Comparison of ENCODE assay signal across 9 mouse cellular contexts in the genomic region with DNA sequence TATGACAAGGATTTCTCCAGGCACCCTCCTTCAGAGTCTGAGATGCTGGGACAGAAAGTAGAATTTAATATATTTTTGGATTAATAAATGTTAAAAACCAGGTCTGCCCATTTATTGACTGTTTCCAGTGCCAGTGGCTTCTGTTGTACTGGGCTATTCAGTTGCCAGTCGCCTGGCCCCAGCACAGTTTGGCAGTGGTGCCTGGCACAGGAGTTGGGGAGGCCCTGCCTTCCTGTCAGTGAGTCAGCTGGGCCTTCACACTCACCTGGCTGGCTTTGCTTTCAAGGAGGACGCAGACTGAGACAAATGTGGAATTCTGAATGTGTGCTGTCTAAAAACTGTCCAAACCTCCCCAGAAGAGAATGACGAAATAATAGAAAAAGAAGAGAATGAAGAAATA.
"Had no signal": no experiment of that assay in that cellular context is flagged by ENCODE, and none has a peak within 500 bp of the region (broad histone marks: within the 10 kb centered on the region; RNA-seq: fewer than 3 reads in every experiment).

No protein-coding gene starts in this region.

- H3K27ac ChIP-seq: limb, embryonic 15.5 days; liver, embryonic 14.5 days; midbrain, embryonic 12.5 days; stomach, embryonic 15.5 days had no signal

- H3K9me3 ChIP-seq: limb, embryonic 15.5 days; midbrain, embryonic 12.5 days; stomach, embryonic 15.5 days had no signal

- H3K4me3 ChIP-seq: limb, embryonic 15.5 days; midbrain, embryonic 12.5 days; stomach, embryonic 15.5 days had no signal

- DNase-seq: layer of hippocampus, adult 9-11 months; lung, adult 18-20 months; right cerebral cortex, postnatal 14 days; thymus, adult 2 months; thymus, postnatal 25 days had no signal

- H3K4me1 ChIP-seq: limb, embryonic 15.5 days; midbrain, embryonic 12.5 days had no signal

- H3K27me3 ChIP-seq: limb, embryonic 15.5 days; midbrain, embryonic 12.5 days; stomach, embryonic 15.5 days had no signal
